Mouse (Mus musculus): ENCODE results near the gene Mepce.

Gene Mepce

GRCm38 (mm10) chr5:137785164-137786031 lies 2.1 kb downstream of the Mepce start:
- Histone ChIP-seq H3K9me3 (ENCODE audit: low read length) (no peaks in the 10 kb centered on the region), H3K36me3 (ENCODE audit: insufficient read depth, low read length) (peaks cover 50% of the 10 kb centered on the region), H3K4me1 (replicated peaks; ENCODE audit: low read depth, low read length) (peaks cover 60% of the 10 kb centered on the region), H3K4me3 (replicated peaks; ENCODE audit: low read length) (peak overlapping the region; percentile 94), H3K27me3 (ENCODE audit: insufficient read depth, low read length) (peaks cover 7% of the 10 kb centered on the region)
- TF ChIP-seq CTCF (conservative IDR thresholded peaks at IDR 0.05; ENCODE audit: low read length) = no peak
- TF ChIP-seq POU5F1 (IDR thresholded peaks at IDR 0.05; ENCODE audit: borderline replicate concordance, low read length) = no peak
- no peak for TF ChIP-seq NANOG (IDR thresholded peaks at IDR 0.05; ENCODE audit: borderline replicate concordance, low read length)

GRCm38 (mm10) chr5:137784546-137784945 lies 2.9 kb downstream of the Mepce start:
- Histone ChIP-seq H3K36me3 (ENCODE audit: insufficient read depth, low read length) (peaks cover 58% of the 10 kb centered on the region), H3K9me3 (ENCODE audit: low read length) (no peaks in the 10 kb centered on the region), H3K4me1 (replicated peaks; ENCODE audit: low read depth, low read length) (peaks cover 69% of the 10 kb centered on the region), H3K4me3 (replicated peaks; ENCODE audit: low read length) (peak overlapping the region; percentile 94), H3K27me3 (ENCODE audit: insufficient read depth, low read length) (peaks cover 7% of the 10 kb centered on the region)
- TF ChIP-seq CTCF (conservative IDR thresholded peaks at IDR 0.05; ENCODE audit: low read length) = no peak
- TF ChIP-seq NANOG (IDR thresholded peaks at IDR 0.05; ENCODE audit: borderline replicate concordance, low read length) = no peak
- no peak for TF ChIP-seq POU5F1 (IDR thresholded peaks at IDR 0.05; ENCODE audit: borderline replicate concordance, low read length)

- no peaks in the 10 kb centered on the region for H3K9me3 ChIP-seq (ENCODE audit: low read length)
- peak overlapping the region; percentile 94 for H3K4me3 ChIP-seq (replicated peaks; ENCODE audit: low read length)
- peaks cover 69% of the 10 kb centered on the region for H3K4me1 ChIP-seq (replicated peaks; ENCODE audit: low read depth, low read length)
- peaks cover 58% of the 10 kb centered on the region for H3K36me3 ChIP-seq (ENCODE audit: insufficient read depth, low read length)
- no peak for TF ChIP-seq NANOG (IDR thresholded peaks at IDR 0.05; ENCODE audit: borderline replicate concordance, low read length)
- TF ChIP-seq POU5F1 (IDR thresholded peaks at IDR 0.05; ENCODE audit: borderline replicate concordance, low read length) = no peak
- TF ChIP-seq CTCF (conservative IDR thresholded peaks at IDR 0.05; ENCODE audit: low read length) = no peak
- H3K27me3 ChIP-seq (ENCODE audit: insufficient read depth, low read length) = peaks cover 7% of the 10 kb centered on the region
Observed at GRCm38 (mm10) chr5:137783901-137784540, 3.4 kb downstream of the Mepce start.

GRCm38 (mm10) chr5:137782776-137783522 lies 4.5 kb downstream of the Mepce start:
- H3K27me3 ChIP-seq (ENCODE audit: insufficient read depth, low read length) = peaks cover 3% of the 10 kb centered on the region
- no peaks in the 10 kb centered on the region for H3K9me3 ChIP-seq (ENCODE audit: low read length)
- peaks cover 58% of the 10 kb centered on the region for H3K36me3 ChIP-seq (ENCODE audit: insufficient read depth, low read length)
- no peak for TF ChIP-seq POU5F1 (IDR thresholded peaks at IDR 0.05; ENCODE audit: borderline replicate concordance, low read length)
- TF ChIP-seq NANOG (IDR thresholded peaks at IDR 0.05; ENCODE audit: borderline replicate concordance, low read length) = no peak
- TF ChIP-seq CTCF (conservative IDR thresholded peaks at IDR 0.05; ENCODE audit: low read length) = no peak
- peak overlapping the region; percentile 94 for H3K4me3 ChIP-seq (replicated peaks; ENCODE audit: low read length)
- peaks cover 71% of the 10 kb centered on the region for H3K4me1 ChIP-seq (replicated peaks; ENCODE audit: low read depth, low read length)

GRCm38 (mm10) chr5:137781661-137782060 lies 5.8 kb downstream of the Mepce start:
- Histone ChIP-seq H3K4me3 (replicated peaks; ENCODE audit: low read length) (peak overlapping the region; percentile 21), H3K27me3 (ENCODE audit: insufficient read depth, low read length) (no peaks in the 10 kb centered on the region), H3K4me1 (replicated peaks; ENCODE audit: low read depth, low read length) (peaks cover 76% of the 10 kb centered on the region), H3K9me3 (ENCODE audit: low read length) (no peaks in the 10 kb centered on the region), H3K36me3 (ENCODE audit: insufficient read depth, low read length) (peaks cover 58% of the 10 kb centered on the region)
- TF ChIP-seq POU5F1 (IDR thresholded peaks at IDR 0.05; ENCODE audit: borderline replicate concordance, low read length) (no peak), CTCF (conservative IDR thresholded peaks at IDR 0.05; ENCODE audit: low read length) (no peak), NANOG (IDR thresholded peaks at IDR 0.05; ENCODE audit: borderline replicate concordance, low read length) (no peak)

GRCm38 (mm10) chr5:137779053-137779933 lies 8.2 kb downstream of the Mepce start:
- Histone ChIP-seq H3K27me3 (ENCODE audit: insufficient read depth, low read length) (no peaks in the 10 kb centered on the region), H3K9me3 (ENCODE audit: low read length) (no peaks in the 10 kb centered on the region), H3K4me1 (replicated peaks; ENCODE audit: low read depth, low read length) (peaks cover 87% of the 10 kb centered on the region), H3K4me3 (replicated peaks; ENCODE audit: low read length) (peak overlapping the region; percentile 99), H3K36me3 (ENCODE audit: insufficient read depth, low read length) (peaks cover 47% of the 10 kb centered on the region)
- TF ChIP-seq NANOG (IDR thresholded peaks at IDR 0.05; ENCODE audit: borderline replicate concordance, low read length) = no peak
- no peak for TF ChIP-seq POU5F1 (IDR thresholded peaks at IDR 0.05; ENCODE audit: borderline replicate concordance, low read length)
- TF ChIP-seq CTCF (conservative IDR thresholded peaks at IDR 0.05; ENCODE audit: low read length) = no peak

GRCm38 (mm10) chr5:137778635-137779034 lies 8.8 kb downstream of the Mepce start, which contains the start of gene Ppp1r35:
TSS of gene Ppp1r35 (plus strand) at chr5:137778849.
- Histone ChIP-seq H3K36me3 (ENCODE audit: insufficient read depth, low read length) (peaks cover 40% of the 10 kb centered on the region), H3K4me1 (replicated peaks; ENCODE audit: low read depth, low read length) (peaks cover 80% of the 10 kb centered on the region), H3K9me3 (ENCODE audit: low read length) (no peaks in the 10 kb centered on the region), H3K27me3 (ENCODE audit: insufficient read depth, low read length) (no peaks in the 10 kb centered on the region), H3K4me3 (replicated peaks; ENCODE audit: low read length) (peak within 1 kb of the TSS; percentile 99)
- no peak for TF ChIP-seq NANOG (IDR thresholded peaks at IDR 0.05; ENCODE audit: borderline replicate concordance, low read length)
- no peak for TF ChIP-seq CTCF (conservative IDR thresholded peaks at IDR 0.05; ENCODE audit: low read length)
- no peak for TF ChIP-seq POU5F1 (IDR thresholded peaks at IDR 0.05; ENCODE audit: borderline replicate concordance, low read length)
